Mouse (Mus musculus) frontal cortex, adult 2 months (tissue): ENCODE measurements around the gene Scn7a. TPM values are rescaled to one million over a fixed set of nuclear protein-coding genes. Genes with fewer than 3 reads are reported as not detected.

Experiments used
- polyA plus RNA-seq: library from polyadenylated mRNA; depleted of rRNA; stranded (reverse); fragments of >200 nt; gene quantifications from 2 replicates; pipeline ENCODE4 v1.2.3, GENCODE M21; 2012; rRNA removed

Scn7a gene
- polyA plus RNA-seq, 1 experiment: 1.5 TPM

Other genes starting within 250 kb of the Scn7a start
- gene Scn9a, start 150.0 kb downstream of the Scn7a start, polyA plus RNA-seq: 0.63 and 1.0 TPM in 2 replicates